Mouse (Mus musculus) cerebellum, adult 18-20 months (tissue): Measurements from ENCODE around the gene Dnajc6.

ENCODE experiments used
- DNase-seq, 2 experiments: peaks; one replicate each; pipeline ENCODE4 v3.0.0; 2021

Dnajc6 gene

DNA sequence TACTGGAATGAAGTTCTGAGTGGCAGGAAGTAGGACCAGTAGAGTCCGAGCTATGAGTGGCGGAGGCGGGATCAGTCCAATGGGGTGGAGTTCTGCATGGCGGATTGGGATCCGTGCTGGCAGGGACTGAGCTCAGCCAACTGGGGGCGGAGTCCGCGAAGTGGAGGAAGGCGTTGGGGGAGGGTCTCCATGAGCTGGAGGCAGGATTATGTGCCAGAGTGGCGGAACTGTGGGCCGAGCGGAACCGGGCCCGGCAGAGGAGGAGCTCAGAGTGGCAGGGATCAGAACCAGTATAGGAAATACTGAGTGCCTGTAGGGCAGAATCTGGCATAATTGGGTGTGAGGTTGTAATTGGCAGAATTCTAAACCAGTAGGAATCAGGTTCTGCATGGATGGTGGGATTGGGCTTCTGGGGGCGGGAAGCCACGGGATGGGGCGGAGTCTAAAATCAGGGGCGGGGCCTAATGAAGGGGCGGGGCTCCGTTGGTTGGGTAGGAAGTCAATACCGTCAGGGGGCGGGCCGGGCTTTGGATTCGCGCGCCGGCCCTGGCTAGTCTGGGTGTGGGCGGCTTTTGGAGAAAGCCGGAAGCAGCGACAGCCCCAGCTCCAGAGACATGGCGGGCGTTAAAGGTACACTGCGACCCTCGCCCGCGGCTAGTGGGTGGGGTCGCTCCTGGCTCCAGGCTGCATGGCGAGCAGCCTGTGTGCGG lies 150.9 kb downstream of the Dnajc6 start, which contains the start of gene Leprot:
Leprot (plus strand) TSS at position 523 of the 710 bp plus-strand sequence.
- DNase-seq = peak; percentile 98 to 99

DNA sequence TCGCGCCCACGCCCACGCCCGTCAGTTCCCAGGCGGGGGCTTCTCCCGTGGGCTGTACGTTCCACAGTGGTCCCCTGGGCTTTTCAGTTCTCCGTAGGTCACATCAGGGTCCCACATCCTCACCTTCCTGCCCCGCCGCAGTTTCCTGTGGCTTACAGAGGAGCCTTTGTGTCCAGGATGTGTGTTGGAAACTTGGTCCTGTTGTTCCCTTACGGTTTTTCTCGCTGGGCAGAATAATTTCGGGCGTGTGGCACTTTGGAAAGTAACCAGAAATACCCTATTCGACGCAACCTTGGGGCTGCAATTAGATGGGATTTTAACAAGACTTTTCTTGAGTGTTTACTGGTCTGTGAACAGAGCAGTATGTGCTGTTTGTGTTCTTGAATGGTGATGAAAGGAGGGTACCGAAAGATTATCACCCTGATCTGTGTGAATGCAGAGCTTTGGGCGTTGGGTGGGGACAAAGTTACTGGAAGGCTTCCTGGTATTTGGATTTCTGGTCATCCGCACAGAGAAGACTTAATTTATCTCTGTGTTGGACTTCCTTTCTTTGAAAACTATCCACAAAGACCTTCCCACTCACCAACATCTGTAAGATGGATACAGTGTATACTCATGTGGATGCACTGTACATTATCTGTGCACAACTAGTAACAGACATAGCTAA lies 151.7 kb downstream of the Dnajc6 start:
- DNase-seq = no peak

DNA sequence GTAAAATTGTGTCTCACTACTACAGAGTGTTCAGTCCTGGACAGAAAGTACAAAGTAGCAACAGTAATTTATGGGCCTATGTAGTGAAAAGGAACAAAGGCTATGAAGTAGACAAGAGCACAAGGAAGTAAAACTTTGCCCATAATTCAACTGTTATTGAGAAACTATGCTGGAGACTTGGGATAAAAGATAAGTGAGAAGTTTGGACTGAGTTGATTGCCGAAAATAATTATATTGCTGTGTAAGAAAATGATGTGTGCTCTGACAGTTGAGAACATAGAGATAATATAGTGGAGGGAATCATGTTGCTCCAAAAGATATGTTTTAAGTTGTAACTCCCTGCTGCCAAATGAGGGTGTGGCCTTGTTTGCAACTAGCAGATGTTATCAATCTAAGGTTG lies 152.3 kb downstream of the Dnajc6 start:
- no peak for DNase-seq

DNA sequence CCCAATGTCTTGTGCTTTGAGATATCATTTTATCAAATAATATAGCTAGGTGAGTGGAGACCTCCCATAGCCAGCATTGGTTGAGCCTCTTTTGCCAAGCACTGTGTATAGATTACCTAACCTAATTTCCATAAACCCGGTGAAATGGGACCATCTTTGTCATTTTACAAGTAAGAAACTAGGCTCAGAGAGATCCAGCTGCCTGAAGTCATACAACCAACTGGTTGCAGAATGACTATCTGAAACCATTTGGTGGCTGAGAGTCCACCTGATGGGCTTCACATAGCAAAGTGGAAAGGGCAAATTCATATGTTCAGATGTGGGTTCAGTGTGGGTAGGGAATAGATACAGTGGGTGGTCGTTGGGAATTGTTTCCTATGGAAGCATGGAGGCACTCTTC lies 154.5 kb downstream of the Dnajc6 start:
- no peak for DNase-seq

DNA sequence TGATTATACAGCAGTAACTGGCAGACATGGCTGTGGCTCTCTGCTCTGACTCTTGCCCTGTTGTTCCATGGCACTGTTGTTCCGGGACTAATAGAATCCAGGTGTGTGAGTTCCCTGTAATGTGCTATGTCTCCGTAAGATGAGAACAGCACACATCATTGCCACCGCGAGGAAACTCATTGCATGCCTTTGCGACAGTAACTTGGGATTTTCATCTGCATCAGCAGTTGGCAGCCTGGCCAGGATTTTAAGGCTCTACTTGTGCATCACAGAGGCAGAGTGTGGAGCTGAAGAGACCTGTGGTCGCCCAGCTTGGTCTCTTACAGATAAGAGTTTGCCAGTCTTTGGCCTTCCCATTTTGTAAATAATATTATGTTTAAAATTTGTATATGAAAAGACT lies 157.8 kb downstream of the Dnajc6 start:
- no peak for DNase-seq

DNA sequence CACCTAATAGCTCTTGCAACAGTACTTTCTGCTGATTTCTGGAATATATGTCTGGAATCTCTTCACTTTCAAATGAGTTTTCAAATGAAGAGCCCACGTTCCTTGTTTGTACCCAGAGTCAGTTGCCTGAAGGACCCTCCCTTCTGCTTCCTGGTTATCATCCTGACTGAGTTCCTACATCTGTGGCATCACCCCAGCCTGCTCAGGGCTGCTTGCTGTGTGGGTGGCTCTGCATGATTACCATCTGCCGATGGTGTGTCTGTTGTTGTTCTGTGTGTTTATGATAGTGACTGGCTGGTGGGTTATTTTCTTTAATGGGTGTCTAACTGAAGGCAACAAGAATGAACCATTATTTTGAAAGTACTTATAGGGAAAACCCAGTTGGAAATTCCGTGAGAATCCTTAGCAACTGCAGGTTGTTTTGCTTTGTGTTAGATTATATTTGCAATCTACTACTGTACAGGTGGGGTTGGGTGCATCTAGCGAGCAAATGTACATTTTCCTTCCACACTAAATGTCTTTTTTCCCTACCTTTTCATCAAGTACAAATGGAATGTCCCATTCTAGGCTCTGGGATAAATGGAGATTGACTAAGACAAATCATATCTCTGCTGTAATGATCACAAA lies 158.5 kb downstream of the Dnajc6 start:
- DNase-seq = no peak

DNA sequence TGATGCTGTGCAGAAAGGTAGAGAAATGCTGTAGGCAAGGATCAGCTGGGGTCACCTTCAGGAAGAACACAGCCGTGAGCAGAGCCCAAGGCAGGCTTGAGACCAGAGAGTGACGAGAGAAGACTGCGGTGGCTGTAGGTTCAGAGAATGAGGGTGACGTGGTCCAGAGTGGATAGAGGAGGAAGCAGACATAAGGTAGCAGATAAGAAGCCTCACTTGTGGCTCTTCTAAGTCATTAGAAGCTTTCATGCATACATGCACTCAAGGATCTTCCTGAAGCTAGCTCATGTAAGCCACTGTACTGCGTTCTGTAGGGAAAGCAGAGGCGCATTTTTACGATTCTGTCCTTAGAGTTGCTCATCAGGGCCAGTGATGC lies 159.0 kb downstream of the Dnajc6 start:
- DNase-seq = no peak

DNA sequence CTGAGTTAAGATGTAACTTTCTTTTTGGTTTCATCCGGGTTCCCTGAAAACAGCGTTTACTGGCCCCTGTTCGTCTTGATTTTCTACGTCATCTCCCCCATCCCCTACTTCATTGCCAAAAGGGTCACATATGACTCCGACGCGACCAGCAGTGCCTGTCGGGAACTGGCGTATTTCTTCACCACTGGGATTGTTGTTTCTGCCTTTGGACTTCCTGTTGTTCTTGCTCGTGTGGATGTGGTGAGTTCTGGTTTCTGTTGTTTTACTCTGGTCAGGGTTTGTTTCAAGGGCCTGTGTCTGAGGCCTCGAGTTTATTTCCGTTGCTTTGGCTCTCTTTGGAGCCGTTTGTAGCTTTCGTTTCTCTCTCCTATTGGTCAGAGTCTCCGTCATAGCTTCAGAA lies 159.6 kb downstream of the Dnajc6 start:
- no peak for DNase-seq

DNA sequence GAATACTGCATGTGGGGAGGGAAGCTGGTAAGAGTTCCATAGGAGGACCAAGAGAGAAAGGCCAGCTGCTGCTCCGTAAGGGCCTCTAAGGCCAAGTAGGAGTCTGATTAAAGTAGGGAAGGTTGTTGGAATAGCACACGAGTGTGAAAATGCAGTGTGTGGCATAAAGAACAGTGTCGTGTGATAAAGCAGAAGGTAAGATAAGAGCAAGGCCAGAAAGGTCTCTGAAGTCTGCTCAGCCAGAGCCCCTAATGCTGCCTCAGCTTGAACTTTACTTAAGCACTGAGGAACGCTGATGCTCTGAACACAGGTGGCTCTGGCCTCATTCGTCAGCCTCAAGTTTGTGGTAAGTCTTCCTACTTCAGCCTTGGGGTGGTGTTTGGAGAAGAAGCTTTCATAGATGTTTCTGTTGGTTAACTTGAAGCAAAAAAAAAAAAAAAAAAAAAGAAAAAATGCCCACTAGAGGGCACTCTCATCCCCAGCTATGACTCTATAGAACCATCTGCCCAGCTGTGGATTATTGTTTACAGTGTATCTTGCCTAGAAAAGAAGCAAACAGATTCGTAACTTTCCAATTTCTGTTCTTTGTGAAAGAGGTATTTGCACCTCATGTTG lies 160.6 kb downstream of the Dnajc6 start:
- DNase-seq = no peak

DNA sequence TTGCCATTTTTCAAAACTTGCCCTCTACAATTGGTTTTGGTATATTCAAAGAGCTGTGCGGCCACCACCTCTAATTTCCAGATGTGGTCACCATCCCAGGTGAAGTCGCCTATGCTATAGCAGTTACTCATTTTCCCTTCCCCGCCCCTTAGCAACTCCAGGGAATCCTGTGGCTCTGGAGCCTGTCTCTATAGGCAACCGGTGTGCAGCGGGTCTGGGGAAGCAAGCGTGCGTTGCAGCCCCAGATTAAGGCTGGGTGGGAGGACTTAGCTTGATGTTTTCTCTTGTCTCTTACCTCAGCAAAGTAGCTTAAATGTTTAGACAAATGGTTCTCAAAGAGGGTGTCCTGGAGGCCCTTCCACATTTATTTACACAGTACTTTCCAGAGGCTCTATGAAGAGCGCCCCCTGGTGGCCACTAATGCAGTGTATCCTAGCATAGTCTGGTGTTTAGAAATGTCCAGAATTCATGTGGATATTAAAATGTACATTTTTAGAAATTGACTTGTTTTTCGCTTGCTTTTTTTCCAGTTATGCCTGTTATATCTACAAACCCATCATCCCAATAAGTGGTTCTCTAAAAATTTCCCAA lies 167.8 kb downstream of the Dnajc6 start:
- peak; percentile 59 to 77 for DNase-seq

DNA sequence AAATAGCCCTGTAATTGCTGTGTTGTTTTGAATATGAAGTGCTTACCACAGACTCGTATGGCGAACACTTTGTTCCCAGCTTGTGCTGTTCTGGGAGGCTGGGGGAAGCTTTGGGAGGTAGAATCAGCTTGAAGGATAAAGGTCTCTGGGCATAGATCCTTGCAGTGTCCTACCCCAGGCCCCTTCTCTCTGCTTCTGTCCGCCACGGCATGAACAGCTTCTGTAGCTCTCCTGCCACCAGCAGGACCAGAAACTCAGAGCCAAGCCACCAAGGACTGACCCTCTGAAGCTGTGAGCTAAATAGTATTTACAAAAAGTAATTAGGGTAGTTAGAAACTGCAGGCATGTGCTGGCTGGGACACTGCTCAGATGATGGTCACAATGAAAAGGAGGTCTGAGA lies 168.3 kb downstream of the Dnajc6 start:
- no peak for DNase-seq

DNA sequence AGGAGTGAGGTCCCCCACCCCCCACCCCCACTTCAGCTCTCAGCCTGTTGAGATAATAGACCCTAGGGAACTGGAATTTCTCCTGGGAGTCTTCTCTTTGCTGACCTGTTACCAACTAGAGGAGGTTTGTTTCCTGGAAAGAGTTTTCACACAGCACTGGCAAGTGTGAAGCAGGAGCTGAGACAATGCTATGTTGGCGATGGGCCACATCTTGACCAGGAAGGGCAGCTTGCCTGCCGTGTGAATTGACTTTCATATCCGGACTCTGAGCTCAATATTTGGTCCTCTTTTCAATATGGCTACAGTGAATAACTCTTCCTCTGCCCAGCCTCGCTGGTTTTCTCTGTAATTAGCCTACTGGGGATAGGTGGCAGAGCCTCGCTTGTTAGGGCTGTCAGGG lies 172.7 kb downstream of the Dnajc6 start:
- no peak for DNase-seq

DNA sequence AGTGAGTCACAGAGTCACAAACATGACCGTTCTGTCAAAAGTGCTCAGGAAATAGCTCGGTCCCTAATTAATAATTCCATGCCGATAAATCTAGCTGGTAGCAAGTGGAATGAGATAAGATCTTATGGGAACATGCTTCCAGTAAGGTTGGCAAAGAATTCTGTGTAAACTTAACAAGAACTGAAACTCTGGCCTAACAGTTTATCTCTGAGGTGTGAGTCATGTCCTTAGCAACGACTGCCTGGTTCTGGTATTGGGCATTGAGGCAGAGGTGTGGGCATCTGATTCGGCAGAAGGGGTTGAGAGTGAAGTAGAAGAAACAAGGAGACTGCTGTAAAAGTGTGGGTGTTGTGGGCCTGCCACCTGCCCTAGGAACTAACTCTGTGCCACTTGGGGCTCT lies 173.4 kb downstream of the Dnajc6 start:
- no peak for DNase-seq

DNA sequence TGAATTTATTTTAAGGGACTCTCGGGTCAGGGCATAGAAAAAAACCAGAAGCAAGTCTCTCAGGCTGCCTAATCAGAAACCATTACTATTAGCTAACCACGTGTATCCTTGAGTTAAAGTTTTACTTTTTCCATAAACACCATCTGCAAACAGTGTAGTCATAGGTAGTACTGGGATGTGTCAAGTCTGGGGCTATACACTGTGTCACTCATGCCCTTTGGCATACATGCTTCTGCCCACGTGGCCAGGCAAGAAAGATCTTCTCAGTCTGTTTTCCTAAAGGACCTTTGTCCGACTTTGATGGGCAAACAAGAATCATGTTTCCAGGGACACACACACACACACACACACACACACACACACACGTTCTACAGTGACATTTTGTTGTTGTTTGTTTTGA lies 178.3 kb downstream of the Dnajc6 start:
- no peak for DNase-seq

DNA sequence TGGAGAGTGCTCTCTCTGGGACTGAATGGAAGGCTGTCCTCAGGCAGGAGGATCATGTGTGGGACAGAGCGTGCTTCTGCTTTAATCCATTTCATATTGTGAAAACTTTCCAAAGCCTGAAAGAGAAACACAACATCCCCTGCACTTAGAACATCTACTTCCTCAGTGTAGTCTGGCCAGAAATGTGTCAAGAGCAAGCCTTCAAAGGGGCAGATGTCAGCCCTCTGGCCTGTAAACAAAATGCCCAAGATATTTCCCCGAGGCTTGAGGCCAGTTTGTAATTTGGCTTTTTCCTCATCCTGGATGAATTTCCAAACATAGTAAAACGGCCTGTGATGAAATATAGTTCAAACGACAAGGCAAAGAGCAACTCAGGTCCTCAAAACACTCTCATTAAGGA lies 179.3 kb downstream of the Dnajc6 start:
- no peak for DNase-seq

DNA sequence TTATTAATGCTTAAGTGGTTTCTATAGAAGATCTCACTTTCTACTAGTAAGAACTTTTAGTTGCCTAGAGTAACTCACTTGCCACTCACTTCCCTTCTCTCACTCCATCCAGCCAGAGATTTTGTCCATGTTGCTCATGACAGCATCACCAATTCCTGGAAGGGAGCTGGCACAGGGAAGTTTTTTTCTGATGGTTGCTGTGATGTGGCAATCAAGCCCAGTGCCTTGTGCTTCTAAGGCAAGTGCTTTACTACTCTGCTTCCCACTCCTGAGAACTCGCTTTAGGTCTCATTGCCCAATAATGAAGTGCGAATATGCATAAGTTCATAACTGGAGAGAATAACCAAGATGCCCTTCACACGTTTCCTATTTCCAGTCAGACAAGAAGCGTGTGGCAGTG lies 186.2 kb downstream of the Dnajc6 start:
- DNase-seq = no peak

DNA sequence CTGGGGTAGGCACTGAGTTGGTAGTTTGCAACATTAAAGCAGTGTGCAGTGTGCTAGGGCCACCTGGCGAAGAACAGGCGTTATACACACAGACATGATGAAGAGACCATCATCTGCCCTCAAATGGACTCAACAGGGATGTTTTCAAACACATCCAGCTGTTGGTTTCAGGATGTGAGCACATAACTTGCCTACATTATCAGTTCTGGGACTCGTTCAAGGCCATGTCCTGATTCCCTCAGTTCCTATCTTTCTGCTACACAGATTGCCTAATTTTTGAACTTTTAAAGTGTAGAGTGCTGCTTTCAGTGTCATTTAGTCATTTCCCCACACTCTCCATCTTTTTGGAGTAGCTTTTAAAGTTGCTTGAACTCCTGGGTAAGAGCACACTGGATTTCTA lies 186.6 kb downstream of the Dnajc6 start:
- DNase-seq = no peak

DNA sequence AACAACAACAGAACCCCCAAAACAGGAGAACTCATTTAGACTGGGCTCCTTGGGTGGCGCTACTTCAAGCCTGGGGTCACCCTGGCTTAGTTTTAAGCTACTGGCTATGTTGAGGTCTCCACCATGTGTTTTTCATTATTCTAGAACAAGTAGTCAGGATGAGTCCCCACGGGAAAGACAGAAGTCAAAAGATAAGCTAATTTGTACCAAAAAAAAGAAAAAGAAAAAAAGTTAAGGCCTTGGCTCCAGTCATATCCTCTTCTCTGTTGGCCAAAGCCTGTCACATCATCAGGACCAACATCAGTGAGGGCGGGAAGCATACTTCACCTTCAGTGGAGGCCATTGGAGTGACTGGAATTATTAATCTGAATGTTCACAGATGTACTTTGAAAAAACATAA lies 188.4 kb downstream of the Dnajc6 start:
- DNase-seq = no peak

DNA sequence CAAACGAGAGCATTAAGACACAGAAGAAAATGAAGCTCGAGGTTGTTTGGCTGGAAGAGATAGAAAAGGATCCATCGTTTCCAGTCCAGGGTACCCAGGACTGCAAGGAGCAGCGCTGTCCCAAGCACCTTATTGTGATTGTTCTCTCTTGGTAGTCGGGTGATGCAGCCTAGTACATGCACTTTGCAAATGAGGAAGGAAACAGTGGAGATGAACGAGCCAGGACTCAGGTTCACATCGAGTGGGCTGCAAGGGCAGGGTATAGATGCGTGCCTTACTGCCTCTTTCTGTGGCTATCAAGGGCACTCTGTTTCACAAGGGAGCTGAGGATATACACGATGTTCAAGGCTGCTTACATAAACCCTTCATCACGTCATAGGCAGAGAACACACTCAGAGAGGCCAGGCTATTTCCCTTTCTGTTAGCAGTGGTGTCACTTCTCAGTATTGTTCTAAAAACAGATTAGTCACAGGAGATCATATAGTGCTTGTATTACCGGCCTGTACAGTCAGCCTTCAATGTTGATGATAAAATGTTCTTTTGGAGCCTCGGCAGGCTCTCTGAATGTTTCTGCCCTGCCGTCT lies 189.9 kb downstream of the Dnajc6 start:
- no peak for DNase-seq

DNA sequence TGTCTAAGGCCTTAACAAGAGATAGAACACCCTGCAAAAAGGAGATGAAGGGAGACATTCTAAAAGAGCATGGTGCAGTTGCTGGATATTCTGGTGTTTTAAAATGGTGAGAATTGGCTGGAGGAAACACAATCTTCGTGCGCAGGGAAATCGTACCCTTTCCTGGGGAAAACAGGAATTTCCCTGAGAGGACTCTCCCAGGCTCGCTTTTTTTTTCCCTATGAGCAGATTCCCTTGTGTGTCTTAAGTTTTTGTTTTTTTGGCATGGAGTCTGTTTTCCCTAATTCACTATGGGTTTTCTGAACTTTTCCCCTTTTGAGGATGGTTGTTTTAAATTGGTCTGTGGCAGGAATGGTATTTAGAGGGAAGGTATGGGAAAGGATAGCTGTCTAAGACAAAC lies 192.8 kb downstream of the Dnajc6 start:
- no peak for DNase-seq

DNA sequence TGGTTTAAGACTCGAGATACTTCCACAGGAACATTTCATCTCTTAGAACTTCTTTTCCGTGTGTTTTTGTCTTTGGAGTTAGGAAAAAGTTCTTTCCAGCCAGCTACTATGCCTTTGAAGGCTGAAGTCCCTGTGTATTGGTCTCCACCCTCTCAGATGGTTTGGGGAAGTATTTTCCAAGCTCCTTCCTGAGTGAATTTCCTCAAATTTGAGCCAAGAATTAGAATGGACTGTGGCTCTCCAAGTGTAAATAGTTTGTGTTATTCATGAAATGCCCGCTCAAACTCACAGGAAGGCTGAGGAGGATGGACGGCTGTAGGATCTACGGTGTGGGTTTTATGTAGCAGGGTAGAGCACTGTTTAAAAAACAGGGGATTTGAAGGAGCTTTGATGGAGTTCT lies 193.2 kb downstream of the Dnajc6 start:
- no peak for DNase-seq
